15 mouse cellular contexts compared by ENCODE assay signal in genomic region chr4:117405211-117405610, GRCm38 (mm10).
"Had no signal": no experiment of that assay in that cellular context is flagged by ENCODE, and none has a peak within 500 bp of the region (broad histone marks: within the 10 kb centered on the region; RNA-seq: fewer than 3 reads in every experiment).

No protein-coding gene starts in this region.

- H3K9ac ChIP-seq: liver, embryonic 15.5 days; neural tube, embryonic 12.5 days; stomach, embryonic 15.5 days had no signal

- H3K4me3 ChIP-seq: left cerebral cortex, adult 2 months; liver, embryonic 15.5 days; neural tube, embryonic 12.5 days; stomach, embryonic 15.5 days had no signal

- H3K9me3 ChIP-seq: liver, embryonic 15.5 days; neural tube, embryonic 12.5 days; stomach, embryonic 15.5 days had no signal

- H3K27me3 ChIP-seq: liver, embryonic 15.5 days; stomach, embryonic 15.5 days had no signal

- DNase-seq: kidney, adult 9 months; lung, adult 2 months; lung, postnatal 36 days; right cerebral cortex, postnatal 4 days; thymus, adult 2 months; thymus, postnatal 25 days had no signal

- ATAC-seq: inflammation-experienced regulatory T-cells, adult 6 months; intestine, postnatal 0 days; lung, postnatal 0 days had no signal

- H3K4me1 ChIP-seq: liver, embryonic 15.5 days had no signal

- H3K36me3 ChIP-seq: liver, embryonic 15.5 days; neural tube, embryonic 12.5 days; stomach, embryonic 15.5 days had no signal

- H3K4me2 ChIP-seq: liver, embryonic 11.5 days; liver, embryonic 15.5 days; neural tube, embryonic 12.5 days; stomach, embryonic 15.5 days had no signal

- H3K27ac ChIP-seq: kidney, postnatal 0 days; left cerebral cortex, adult 2 months; liver, embryonic 15.5 days; neural tube, embryonic 12.5 days; stomach, embryonic 15.5 days had no signal
